Mouse (Mus musculus): Measurements from ENCODE around the gene Tkfc.
A peak's percentile ranks its signal among the peaks of the same experiment; 100 is the strongest.
"Not testable (repeated sequence)": the region's sequence is repeated elsewhere in the genome, so short reads cannot be mapped to it uniquely, and the experiment has no call there.

Gene Tkfc

DNA sequence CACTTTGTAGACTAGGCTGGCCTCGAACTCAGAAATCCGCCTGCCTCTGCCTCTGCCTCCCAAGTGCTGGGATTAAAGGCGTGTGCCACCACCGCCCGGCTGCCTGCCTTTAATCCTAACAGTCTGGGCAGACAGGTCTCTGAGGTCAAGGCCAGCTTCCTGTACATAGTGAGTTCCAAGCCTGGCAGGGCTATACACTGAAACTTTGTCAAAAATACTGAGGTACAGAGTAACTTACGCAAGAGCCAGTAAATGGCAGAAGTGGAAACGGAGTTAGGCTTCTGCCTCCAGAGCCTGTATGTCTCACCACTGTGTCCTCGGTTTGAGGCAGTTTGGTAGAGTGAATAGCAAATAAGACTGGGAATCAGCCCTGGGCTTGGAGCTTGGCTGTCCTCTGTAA lies 18.2 kb downstream of the Tkfc start:
- no peak for DNase-seq (ENCODE audit: low spot score)

DNA sequence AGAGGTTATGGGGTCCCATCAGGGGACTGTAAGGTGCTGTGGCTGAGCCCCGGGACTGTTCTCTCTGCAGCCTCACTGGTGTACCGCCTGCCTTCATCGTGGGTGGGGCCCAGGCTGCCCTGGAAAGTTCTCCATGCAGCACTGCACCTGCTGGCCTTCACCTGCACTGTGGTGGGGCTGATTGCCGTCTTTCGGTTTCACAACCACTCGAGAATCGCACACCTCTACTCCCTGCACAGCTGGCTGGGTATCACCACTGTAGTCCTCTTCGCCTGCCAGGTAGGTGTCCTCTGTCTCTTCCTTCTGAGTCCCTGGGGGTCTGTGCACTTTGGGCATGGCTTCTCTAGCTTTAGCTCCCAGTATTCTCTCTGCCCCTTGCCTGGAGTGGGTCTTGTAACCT lies 20.3 kb downstream of the Tkfc start:
- DNase-seq (ENCODE audit: low spot score): no peak

DNA sequence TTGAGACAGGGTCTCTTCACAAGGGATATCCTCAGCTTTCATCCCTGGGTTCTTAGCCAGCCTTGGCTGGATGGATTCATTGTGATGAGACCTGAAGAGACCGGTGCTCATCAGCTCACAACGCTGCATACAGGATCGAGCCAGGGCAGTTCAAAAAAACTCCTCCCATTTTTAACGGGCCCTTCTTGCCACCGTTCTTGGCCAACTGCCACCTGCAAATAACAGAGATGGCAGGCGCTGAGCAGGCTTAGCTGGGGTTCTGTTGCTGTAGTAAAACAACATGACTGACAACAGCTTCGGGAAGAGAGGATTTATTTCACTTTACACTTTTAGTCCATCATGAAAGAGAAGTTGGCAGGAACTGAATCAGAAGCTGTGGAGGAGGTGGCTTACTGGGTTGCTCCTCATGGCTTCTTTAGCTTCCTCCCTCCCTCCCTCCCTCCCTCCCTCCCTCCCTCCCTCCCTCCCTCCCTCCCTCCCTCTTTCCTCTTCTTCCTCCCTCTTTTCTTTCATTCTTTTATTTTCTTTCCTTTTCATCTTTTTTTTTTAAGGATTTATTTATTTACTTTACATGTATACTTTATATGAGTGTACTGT lies 21.8 kb downstream of the Tkfc start:
- DNase-seq (ENCODE audit: low spot score): no peak

DNA sequence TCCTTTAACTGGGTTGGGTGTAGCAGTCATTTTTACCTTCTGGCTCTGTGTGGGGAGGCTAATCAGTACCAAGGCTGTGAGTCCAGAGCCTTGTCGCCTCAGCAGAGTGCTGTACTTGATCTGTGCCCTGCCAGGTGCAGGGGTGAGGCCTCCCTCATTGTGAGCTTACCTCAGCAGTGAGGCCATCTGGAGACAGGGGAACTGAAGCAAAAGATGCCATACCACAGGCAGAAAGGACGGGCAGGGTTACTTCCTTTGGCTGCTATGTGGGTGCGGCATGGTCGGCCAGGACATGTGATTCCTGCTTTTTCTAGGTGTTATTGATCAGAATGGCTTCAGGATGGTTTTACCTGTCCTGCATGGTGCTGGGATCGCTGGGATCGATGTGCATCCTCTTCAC lies 23.5 kb downstream of the Tkfc start:
- DNase-seq (ENCODE audit: low spot score): no peak

DNA sequence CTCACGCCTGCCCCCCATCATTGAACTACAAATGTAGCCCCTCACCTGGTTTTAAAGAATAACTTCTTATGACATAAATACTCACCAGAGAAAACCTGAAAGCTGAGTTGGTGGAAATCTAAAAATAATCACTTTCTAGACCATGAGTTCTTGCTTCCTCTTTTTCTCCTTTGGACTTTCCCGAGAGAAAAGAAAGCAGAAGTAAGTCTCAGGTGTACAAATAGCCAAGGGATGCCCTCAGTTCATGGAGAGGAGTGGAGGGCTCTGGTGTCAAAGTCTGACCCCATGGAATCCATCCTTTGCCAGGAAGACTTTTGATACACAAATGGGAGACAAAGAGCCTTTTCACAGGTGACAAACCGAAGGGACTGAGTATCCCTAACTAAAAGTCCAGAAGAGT lies 24.7 kb downstream of the Tkfc start:
- DNase-seq (ENCODE audit: low spot score): no peak

DNA sequence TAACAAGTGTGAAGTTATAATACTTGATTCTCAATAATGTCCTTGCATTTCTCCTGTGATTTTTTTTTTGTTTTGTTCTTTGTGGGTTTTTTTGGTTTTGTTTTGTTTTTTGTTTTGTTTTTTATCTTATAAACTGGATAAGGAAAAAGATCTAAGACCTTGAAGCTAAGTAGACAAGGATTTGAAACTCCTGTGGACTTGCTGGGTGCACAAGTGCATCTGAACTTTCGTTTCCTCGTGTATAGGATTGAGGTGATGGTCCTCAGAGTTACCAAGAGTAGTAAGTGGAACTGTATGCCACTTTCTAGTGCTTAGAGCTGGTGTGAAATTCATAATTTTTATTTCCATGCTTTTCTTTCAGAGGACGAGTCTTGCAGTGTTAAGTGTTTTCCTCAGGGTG lies 25.4 kb downstream of the Tkfc start:
- no peak for DNase-seq (ENCODE audit: low spot score)

DNA sequence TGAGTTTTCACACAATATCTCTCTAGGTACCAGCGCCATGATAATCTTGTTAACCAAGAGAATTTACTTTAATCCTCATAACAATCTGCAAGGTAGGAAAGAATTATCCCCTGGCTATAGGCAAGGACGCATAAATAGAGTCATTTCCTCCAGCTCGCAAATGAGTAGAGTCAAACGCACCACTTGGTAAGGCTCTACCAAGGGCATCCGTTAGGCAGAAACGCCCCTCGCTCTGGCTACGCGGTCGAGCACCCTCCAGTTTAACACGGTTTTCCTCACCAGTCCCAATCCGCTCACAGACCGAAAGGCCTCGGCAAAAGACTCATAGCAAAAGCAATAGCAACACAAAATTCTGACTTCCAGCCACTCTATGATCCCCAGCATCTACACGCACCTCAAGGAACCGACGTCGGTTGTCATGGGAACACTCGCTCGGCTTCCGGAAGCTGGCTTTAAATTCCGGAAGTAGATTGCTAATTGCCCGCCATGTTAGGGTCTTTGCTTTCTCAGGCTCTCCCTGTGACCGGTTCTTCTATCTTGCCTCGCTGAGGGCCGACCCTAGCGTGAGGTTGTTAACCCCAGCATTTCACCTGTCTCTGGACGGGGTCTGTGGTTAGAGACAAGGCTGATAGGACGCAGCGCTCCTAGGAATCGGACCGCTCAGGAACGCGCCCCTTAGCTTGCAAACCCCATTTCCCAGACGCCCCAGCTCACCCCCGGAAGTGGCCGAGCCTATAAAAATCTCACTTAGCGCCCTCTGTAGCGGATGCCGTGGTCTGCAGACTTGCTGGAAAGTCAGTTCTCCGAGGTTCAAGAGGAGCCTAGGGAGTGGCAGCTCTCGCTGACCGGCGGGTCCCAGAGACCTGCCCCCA lies 28.5 kb downstream of the Tkfc start, which contains the start of the genes Cyb561a3 and Tmem138:
Gene Cyb561a3 (plus strand): TSS at position 483 of the 872 bp plus-strand sequence.
Gene Tmem138 (minus strand): TSS at position 673 of the 872 bp plus-strand sequence.
- DNase-seq (ENCODE audit: low spot score): peak; percentile 96

DNA sequence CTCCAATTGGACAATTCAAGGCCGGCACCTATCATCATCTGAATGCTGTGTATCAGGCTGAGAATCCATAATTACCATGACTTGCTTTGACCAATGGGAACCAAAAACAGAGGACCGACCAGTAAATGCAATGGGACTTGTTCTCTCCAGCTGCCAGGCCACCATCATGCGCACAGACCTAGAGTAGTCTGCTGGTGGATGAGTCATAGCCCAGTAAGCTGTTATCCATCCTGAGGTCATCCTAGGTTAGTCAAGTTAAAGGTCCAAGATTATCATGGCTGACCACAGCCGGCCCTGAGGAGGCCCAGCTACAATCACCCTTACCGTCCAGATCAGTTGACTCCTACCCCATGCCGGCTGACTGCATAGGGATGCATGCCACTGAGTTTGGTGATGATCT lies 35.8 kb downstream of the Tkfc start:
- DNase-seq (ENCODE audit: low spot score): no peak

DNA sequence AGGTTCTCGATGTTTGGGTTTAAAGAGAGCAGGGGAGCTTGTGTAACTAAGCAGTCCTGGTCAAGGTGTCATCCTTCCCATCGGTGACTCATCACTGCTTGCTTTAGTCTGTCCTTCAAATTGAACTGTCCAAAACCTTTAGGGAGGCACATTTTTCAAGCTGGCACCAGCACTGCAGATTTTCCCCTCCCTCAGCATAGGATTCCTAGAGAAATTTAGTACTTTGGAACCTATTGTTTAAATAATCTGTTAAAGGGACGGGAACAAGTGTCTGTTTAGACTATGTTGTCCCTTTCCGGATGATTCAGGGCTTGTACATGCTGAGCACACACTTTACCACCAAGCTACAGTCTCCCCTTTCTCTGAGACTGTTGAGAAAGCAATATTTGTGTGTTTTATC lies 40.2 kb downstream of the Tkfc start:
- no peak for DNase-seq (ENCODE audit: low spot score)

DNA sequence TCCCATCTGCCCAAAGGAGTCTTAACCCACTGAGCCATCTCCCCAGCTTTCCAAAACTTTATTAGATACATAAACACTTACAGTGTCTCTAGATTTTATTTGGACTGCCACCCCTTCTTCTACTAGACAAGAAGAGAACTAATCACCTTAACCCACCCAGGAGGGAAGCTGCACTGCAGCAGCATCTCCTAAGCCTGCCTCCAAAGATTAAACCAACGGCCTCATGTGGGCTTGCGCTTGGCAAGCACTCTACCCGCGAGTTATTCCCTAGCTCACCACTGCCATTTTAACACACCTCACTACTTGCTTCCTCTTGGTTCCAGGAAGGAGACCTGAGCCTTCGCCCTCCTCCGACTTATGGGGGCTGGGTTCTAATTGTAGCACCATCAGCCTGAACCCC lies 41.2 kb downstream of the Tkfc start:
- no peak for DNase-seq (ENCODE audit: low spot score)

DNA sequence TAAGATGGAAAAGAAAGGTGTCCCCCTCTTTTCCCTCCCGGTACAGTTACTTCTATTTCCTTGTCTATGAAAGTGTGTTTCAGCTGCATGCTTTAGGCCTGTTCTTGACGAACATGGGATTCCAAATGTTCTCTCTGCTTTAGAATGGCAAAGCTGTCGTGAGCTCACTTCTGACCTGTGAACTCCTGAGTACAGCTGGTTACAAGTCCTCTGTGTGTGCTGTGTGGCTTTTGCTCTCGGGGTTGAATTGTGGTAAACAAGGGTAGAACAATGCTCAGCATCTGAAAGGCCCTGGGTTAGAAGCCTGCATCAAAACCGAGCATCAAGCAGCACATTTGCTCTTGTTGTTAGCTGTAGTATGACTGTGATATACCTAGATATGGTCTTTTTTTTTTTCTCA lies 43.1 kb downstream of the Tkfc start:
- DNase-seq (ENCODE audit: low spot score): no peak

DNA sequence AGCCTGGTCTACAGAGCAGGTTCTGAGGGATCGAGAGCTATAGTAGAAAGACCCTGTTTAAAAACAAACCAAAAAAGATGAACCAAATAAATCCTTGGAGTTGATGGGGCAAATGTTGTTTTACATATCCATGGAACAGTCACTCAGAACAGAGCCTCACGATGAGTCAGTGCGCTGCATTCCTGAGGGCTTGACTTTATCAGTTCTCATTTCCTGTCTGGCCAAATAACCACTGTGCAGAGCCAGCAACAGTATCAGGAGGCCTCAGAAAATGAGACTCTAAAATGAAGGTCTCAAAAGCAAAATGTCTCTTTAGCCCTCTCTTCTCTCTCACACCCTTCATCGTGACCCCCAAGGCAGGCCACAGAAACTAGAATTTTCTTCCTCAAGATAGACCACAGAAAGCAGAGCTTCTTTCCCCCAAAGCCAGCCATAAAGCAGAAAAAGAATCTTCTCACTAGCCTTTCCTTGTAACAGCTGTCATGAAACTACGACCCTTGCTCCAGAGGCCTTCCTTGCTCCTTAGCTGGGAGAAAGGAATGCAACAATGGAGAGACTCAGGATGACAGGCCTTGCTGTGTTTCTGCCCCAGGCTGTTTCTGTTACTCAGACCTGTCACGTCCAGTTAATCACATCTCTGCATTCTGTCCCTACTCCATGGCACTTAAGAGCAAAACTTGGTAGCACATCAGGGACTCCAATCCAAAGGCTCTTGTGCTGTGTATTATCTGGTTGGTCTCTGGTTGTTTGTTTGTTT lies 43.7 kb downstream of the Tkfc start:
- DNase-seq (ENCODE audit: low spot score): peak; percentile 61

DNA sequence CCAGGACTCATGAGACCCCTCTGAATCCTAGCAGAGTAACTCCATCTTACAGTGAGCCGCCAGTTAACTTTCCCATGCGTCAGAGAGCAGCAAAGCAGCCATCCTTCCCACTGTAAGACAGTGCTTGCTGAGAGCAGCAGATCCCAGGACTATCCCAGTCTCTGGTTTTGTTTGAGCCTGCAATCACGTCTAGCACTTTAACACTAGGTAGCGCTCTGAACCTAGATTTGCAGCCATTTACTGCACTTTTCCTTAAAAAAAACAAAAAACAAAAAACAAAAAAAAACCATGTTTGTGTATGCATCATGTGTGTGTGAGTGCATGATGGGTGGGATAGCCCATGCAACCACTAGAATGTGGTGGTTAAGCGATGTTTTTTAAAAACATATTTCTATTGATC lies 45.3 kb downstream of the Tkfc start:
- peak; percentile 40 for DNase-seq (ENCODE audit: low spot score)

DNA sequence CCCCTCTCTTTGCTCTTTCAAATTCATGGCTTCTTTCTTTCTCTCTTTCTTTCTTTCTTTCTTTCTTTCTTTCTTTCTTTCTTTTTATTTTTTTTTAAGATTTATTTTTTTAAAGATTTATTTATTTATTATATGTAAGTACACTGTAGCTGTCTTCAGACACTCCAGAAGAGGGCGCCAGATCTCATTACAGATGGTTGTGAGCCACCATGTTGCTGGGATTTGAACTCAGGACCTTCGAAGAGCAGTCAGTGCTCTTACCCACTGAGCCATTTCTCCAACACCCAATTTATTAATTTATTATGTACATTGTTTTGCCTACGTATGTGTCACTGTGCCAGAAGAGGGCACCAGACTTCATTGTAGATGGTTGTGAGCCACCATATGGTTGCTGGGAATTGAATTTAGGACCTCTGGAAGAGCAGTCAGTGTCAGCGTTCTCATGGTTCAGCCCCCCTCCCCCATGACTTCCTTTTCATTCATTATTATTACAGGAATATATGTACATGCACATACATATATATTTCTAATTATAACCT lies 47.5 kb downstream of the Tkfc start:
- DNase-seq (ENCODE audit: low spot score): not testable (repeated sequence)

DNA sequence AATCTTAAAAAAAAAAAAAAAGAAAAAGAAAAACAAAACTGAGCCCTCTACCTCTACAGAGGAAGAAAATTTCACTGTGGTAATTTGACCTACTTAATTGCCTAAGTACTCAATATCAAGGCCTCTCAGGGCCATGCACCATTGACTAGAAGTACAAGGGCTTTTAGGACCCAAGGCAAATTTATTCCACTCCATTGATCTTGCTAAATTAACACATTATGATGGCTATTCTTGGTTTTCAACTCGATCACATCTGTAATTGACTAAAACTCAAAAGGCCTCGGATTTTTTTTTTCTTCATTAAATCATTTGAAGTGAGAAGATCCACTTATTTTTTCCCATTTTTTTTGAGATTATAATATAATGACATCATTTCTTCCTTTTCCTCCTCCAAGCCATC lies 48.0 kb downstream of the Tkfc start:
- peak; percentile 60 for DNase-seq (ENCODE audit: low spot score)

DNA sequence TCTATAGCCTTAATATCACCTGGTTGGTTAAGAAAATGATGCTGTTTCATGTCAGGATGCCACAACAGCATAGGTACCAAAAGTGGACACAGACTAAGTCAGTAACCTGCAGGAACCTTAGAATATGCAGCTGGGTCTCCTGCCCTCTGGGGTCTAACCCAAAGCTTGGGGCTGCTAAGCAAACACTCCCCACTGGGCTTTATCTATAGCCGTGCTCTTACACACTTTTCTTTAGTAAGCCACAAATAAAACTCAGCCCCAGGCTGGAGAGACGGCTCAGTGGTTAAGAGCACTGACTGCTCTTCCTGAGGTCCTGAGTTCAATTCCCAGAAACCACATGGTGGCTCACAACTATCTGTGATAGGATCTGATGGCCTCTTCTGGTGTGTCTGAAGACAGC lies 48.5 kb downstream of the Tkfc start:
- no peak for DNase-seq (ENCODE audit: low spot score)

DNA sequence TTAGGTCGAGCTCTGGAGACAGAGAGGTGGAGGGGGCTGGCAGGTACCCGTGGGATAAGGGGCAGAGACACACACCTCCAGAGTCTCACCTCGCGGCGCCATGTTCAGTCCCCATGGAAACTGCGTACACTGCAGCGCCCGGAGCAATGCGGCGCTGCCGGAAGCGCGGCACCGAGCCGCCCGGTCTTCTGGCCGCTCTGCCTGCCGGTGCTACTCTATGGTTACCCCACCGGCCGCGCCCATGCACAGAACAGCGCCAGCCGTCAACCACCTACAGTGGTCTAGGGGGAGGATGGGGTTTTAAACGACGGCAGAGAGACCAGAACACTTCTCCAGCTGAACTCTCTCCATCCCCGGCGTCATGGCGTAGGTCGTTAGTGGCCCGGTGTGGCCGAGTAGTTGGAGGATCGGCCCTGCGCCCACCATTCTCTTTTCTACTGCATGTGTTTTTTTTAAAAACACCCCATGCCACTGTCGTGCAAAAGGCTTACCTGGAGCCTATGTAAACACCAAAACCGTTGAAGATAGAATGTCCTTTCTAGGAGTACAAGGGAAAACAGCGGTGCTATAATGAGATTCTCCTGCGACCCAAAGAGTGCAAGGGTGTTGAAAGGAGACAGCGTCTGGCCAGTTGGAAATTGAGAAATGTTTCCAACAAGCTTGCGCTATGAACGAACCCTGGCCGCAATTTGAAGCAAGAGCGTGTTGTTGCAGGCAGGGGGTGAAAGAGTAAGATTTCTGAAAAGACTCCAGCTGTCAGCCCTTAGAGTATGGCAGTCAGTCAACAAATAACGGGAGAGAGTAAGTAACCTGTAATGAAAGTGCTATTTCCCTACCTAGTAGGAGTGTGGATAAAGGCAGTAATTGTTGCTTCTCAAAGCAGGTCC lies 49.6 kb downstream of the Tkfc start, which contains the start of gene Tmem216:
Gene Tmem216 (minus strand): TSS at position 615 of the 887 bp plus-strand sequence.
- DNase-seq (ENCODE audit: low spot score): peak; percentile 87

DNA sequence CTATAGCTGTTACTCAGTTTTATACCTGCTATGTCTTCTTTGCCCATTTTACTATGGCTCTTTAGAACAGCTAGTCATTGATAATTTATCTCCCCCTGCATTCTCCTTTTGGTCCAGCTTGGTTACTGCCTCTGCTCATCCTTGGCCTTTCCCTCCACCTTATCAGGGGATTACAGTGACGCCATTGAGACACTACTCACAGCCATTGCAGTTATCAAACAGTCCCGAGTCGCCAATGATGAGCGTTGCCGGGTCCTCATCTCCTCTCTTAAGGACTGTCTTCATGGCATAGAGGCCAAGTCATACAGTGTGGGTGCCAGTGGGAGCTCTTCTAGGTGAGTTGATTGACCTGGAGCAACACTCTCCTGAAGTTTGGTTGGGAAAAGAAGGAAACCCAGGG lies 66.0 kb downstream of the Tkfc start:
- no peak for DNase-seq (ENCODE audit: low spot score)

Measured in retina, embryonic 14.5 days (tissue).